Mouse (Mus musculus) kidney, postnatal 0 days (tissue): ENCODE measurements around the gene Olfr458. TPM values are rescaled to one million over a fixed set of nuclear protein-coding genes. Genes with fewer than 3 reads are reported as not detected.

Experiments used
- ATAC-seq: fragments of 200-750 bp; cut with Nextera tagmentation; replicated peaks from 2 replicates; pipeline ENCODE4 v1.8.0; 2017; ENCODE audit warnings: low read depth, moderate number of reproducible peaks, moderate TSS enrichment, moderate library complexity; ENCODE audit not compliant: low FRiP score
- DNase-seq: peaks from one replicate; pipeline ENCODE4 v3.0.0-alpha.2; 2016; ENCODE audit warnings: low spot score
- H3K27ac ChIP-seq: fragments of 300-500 bp; sonication (generic); 2 replicates; pipeline ENCODE4 v1.5.1; 2014; ENCODE audit warnings: mild to moderate bottlenecking
- H3K27me3 ChIP-seq: fragments of 300-500 bp; sonication (generic); 2 replicates; pipeline ENCODE4 v1.6.1; 2014; ENCODE audit warnings: low read length, mixed read lengths; ENCODE audit not compliant: insufficient read depth
- H3K36me3 ChIP-seq: fragments of 300-500 bp; sonication (generic); 2 replicates; pipeline ENCODE4 v1.6.1; 2014; ENCODE audit warnings: low read length, mixed read lengths; ENCODE audit not compliant: insufficient read depth
- H3K4me1 ChIP-seq: fragments of 300-500 bp; sonication (generic); replicated peaks from 2 replicates; pipeline ENCODE4 v1.6.1; 2014; ENCODE audit warnings: antibody characterized with exemption, low read length, mixed read lengths; ENCODE audit not compliant: insufficient read depth
- H3K4me2 ChIP-seq: fragments of 300-500 bp; sonication (generic); 2 replicates; pipeline ENCODE4 v1.6.1; 2014; ENCODE audit warnings: mild to moderate bottlenecking, low read length, moderate library complexity, mixed read lengths
- H3K4me3 ChIP-seq: fragments of 300-500 bp; sonication (generic); replicated peaks from 2 replicates; pipeline ENCODE4 v1.5.1; 2014; ENCODE audit warnings: low read depth, low read length
- H3K9ac ChIP-seq: fragments of 300-500 bp; sonication (generic); 2 replicates; pipeline ENCODE4 v1.6.1; 2014; ENCODE audit warnings: low read depth, low read length
- H3K9me3 ChIP-seq: fragments of 300-500 bp; sonication (generic); replicated peaks from 2 replicates; pipeline ENCODE4 v1.6.1; 2016; ENCODE audit warnings: low read length, inconsistent platforms, mixed read lengths
- CTCF ChIP-seq: IDR thresholded peaks from 2 replicates; pipeline ENCODE4 v1.5.1; 2016; ENCODE audit warnings: antibody characterized with exemption, low read depth, mild to moderate bottlenecking, moderate library complexity
- WGBS: fragments of 180-500 bp; shearing (Covaris S2); extraction: QIAGEN DNeasy Blood & Tissue Kit; methylation state at CpG from one replicate; pipeline ENCODE4 v1.1.7; 2014; 5-methylcytosine and 5-hydroxymethylcytosine counted together
- polyA plus RNA-seq: library from polyadenylated mRNA; unstranded; fragments of >200 nt; fragmentation: Nextera tagmentation; extraction: Ambion mirVana; gene quantifications from 2 replicates; pipeline ENCODE4 v1.2.1, GENCODE M21; 2015

Gene Olfr458
- polyA plus RNA-seq = 0.12 TPM in 1 of 2 replicates, not detected in the other

- 85% methylated on average over 1 of the region's 1 CpGs for WGBS
- no peak within 1 kb of the TSS for H3K4me2 ChIP-seq
- DNase-seq (no peak), ATAC-seq (no peak)
- no peaks in the 10 kb centered on the region for H3K9me3 ChIP-seq
- TF ChIP-seq CTCF = no peak
- no peaks in the 10 kb centered on the region for H3K27me3 ChIP-seq
- H3K27ac ChIP-seq = no peak within 1 kb of the TSS
- no peaks in the 10 kb centered on the region for H3K4me1 ChIP-seq
- no peaks in the 10 kb centered on the region for H3K36me3 ChIP-seq
- H3K9ac ChIP-seq = no peak within 1 kb of the TSS
- H3K4me3 ChIP-seq = no peak within 1 kb of the TSS
Measured at GRCm38 (mm10) chr6:42465096-42465495, at the start of gene Olfr458. Olfr458 (minus strand) TSS chr6:42465196.

GRCm38 (mm10) chr6:42513461-42513860 lies 48.5 kb upstream of the Olfr458 start:
- ATAC-seq (no peak), DNase-seq (peak; percentile 59)
- H3K27ac ChIP-seq = no peak overlapping the region
- 63% methylated on average over 1 of the region's 1 CpGs for WGBS
- TF ChIP-seq CTCF = no peak
- H3K4me2 ChIP-seq = no peak overlapping the region
- H3K4me1 ChIP-seq = no peaks in the 10 kb centered on the region
- H3K36me3 ChIP-seq = no peaks in the 10 kb centered on the region
- H3K9ac ChIP-seq = no peak overlapping the region
- no peaks in the 10 kb centered on the region for H3K27me3 ChIP-seq
- no peaks in the 10 kb centered on the region for H3K9me3 ChIP-seq
- H3K4me3 ChIP-seq = no peak overlapping the region

GRCm38 (mm10) chr6:42509311-42509710 lies 44.3 kb upstream of the Olfr458 start:
- Histone ChIP-seq H3K9ac (no peak overlapping the region), H3K27me3 (no peaks in the 10 kb centered on the region), H3K4me3 (no peak overlapping the region), H3K27ac (no peak overlapping the region), H3K36me3 (no peaks in the 10 kb centered on the region), H3K4me2 (no peak overlapping the region), H3K9me3 (no peaks in the 10 kb centered on the region), H3K4me1 (no peaks in the 10 kb centered on the region)
- DNase-seq (peak; percentile 73), ATAC-seq (no peak)
- no peak for TF ChIP-seq CTCF

GRCm38 (mm10) chr6:42503478-42503877 lies 38.5 kb upstream of the Olfr458 start:
- Histone ChIP-seq H3K9me3 (no peaks in the 10 kb centered on the region), H3K4me1 (no peaks in the 10 kb centered on the region), H3K9ac (no peak overlapping the region), H3K4me3 (no peak overlapping the region), H3K36me3 (no peaks in the 10 kb centered on the region), H3K27me3 (no peaks in the 10 kb centered on the region), H3K27ac (no peak overlapping the region), H3K4me2 (no peak overlapping the region)
- TF ChIP-seq CTCF = no peak
- 44% methylated on average over 2 of the region's 2 CpGs for WGBS
- no peak for ATAC-seq
- peak; percentile 89 for DNase-seq

GRCm38 (mm10) chr6:42489731-42490130 lies 24.7 kb upstream of the Olfr458 start:
- no peak for TF ChIP-seq CTCF
- H3K4me1 ChIP-seq = no peaks in the 10 kb centered on the region
- H3K4me2 ChIP-seq = no peak overlapping the region
- no peak overlapping the region for H3K4me3 ChIP-seq
- no peak overlapping the region for H3K27ac ChIP-seq
- no peaks in the 10 kb centered on the region for H3K36me3 ChIP-seq
- H3K9me3 ChIP-seq = no peaks in the 10 kb centered on the region
- no peaks in the 10 kb centered on the region for H3K27me3 ChIP-seq
- 78% methylated on average over 1 of the region's 1 CpGs for WGBS
- no peak overlapping the region for H3K9ac ChIP-seq
- DNase-seq (no peak), ATAC-seq (no peak)

- Histone ChIP-seq H3K27ac (no peak within 1 kb of the TSS), H3K4me1 (no peaks in the 10 kb centered on the region), H3K4me2 (no peak within 1 kb of the TSS), H3K36me3 (no peaks in the 10 kb centered on the region), H3K9me3 (no peaks in the 10 kb centered on the region), H3K9ac (no peak within 1 kb of the TSS), H3K4me3 (no peak within 1 kb of the TSS), H3K27me3 (no peaks in the 10 kb centered on the region)
- no peak for DNase-seq
- no peak for TF ChIP-seq CTCF
- no peak for ATAC-seq
- 82% methylated on average over 1 of the region's 1 CpGs for WGBS
Measured at GRCm38 (mm10) chr6:42487114-42487513, 22.1 kb upstream of the Olfr458 start, which contains the start of gene Olfr456. Olfr456 (minus strand) TSS chr6:42487214.

- Histone ChIP-seq H3K9ac (no peak overlapping the region), H3K36me3 (no peaks in the 10 kb centered on the region), H3K4me1 (no peaks in the 10 kb centered on the region), H3K27me3 (no peaks in the 10 kb centered on the region), H3K9me3 (no peaks in the 10 kb centered on the region), H3K4me2 (no peak overlapping the region), H3K27ac (no peak overlapping the region), H3K4me3 (no peak overlapping the region)
- DNase-seq (peak; percentile 16), ATAC-seq (no peak)
- TF ChIP-seq CTCF = no peak
Measured at GRCm38 (mm10) chr6:42484633-42485032, 19.6 kb upstream of the Olfr458 start.
